Mouse (Mus musculus) MEL (cell line): ENCODE measurements around the gene Mrnip. TPM values are rescaled to one million over a fixed set of nuclear protein-coding genes. Genes with fewer than 3 reads are reported as not detected.

ENCODE experiments used
- DNase-seq: peaks from one replicate; pipeline ENCODE4 v3.0.0; 2011; ENCODE audit warnings: low read depth, low spot score
- H3K27ac ChIP-seq: 2 replicates; pipeline ENCODE4 v1.5.1; 2012; ENCODE audit warnings: low read depth, mild to moderate bottlenecking, control low read depth, low read length, moderate library complexity; ENCODE audit not compliant: control insufficient read depth
- H3K27me3 ChIP-seq, 2 experiments: fragments of 150-350 bp in 1 of 2; sonication (generic) in 1 of 2; 2 replicates each; pipeline ENCODE4 v1.6.1; 2012; ENCODE audit warnings: low read length in 2 of 2, mild to moderate bottlenecking in 2 of 2, improper control_type of control experiment in 1 of 2, moderate library complexity in 1 of 2; ENCODE audit not compliant: insufficient read depth in 2 of 2, control insufficient read depth in 1 of 2
- H3K36me3 ChIP-seq, 2 experiments: 2 replicates each; pipeline ENCODE4 v1.6.1; 2012 to 2014; ENCODE audit warnings: low read length in 2 of 2, improper control_type of control experiment in 1 of 2, inconsistent platforms in 1 of 2, mild to moderate bottlenecking in 1 of 2; ENCODE audit not compliant: insufficient read depth in 2 of 2, control insufficient read depth in 1 of 2
- H3K4me1 ChIP-seq, 2 experiments: fragments of 150-350 bp in 1 of 2; sonication (generic) in 1 of 2; 2 replicates each; pipeline ENCODE4 v1.6.1; 2012; ENCODE audit warnings: low read length in 2 of 2, improper control_type of control experiment in 1 of 2, mild to moderate bottlenecking in 1 of 2; ENCODE audit not compliant: insufficient read depth in 2 of 2, control insufficient read depth in 1 of 2
- H3K4me3 ChIP-seq, 2 experiments: fragments of 150-350 bp in 1 of 2; sonication (generic) in 1 of 2; 2 replicates each; pipeline ENCODE4 v1.5.1; 2012; ENCODE audit warnings: low read depth in 2 of 2, low read length in 2 of 2, mild to moderate bottlenecking in 2 of 2, moderate library complexity in 2 of 2, control low read depth in 1 of 2, improper control_type of control experiment in 1 of 2; ENCODE audit not compliant: control insufficient read depth in 1 of 2, insufficient read depth in 1 of 2
- H3K79me2 ChIP-seq: 2 replicates; pipeline ENCODE4 v1.6.1; 2012; ENCODE audit warnings: mild to moderate bottlenecking, low read length, moderate library complexity; ENCODE audit not compliant: control insufficient read depth, poor library complexity, insufficient read depth
- H3K9ac ChIP-seq: 2 replicates; pipeline ENCODE4 v1.6.1; 2012; ENCODE audit warnings: low read depth, mild to moderate bottlenecking, control low read depth, low read length, moderate library complexity; ENCODE audit not compliant: control insufficient read depth, poor library complexity, severe bottlenecking
- H3K9me3 ChIP-seq: fragments of 150-350 bp; sonication (generic); replicated peaks from 2 replicates; pipeline ENCODE4 v1.6.1; 2012; ENCODE audit warnings: mild to moderate bottlenecking, low read length, improper control_type of control experiment, moderate library complexity; ENCODE audit not compliant: insufficient read depth
- BHLHE40 ChIP-seq: IDR thresholded peaks from 2 replicates; pipeline ENCODE4 v1.6.1; 2012; ENCODE audit warnings: low read depth, mild to moderate bottlenecking, inconsistent platforms, low read length, improper control_type of control experiment, borderline replicate concordance
- CHD2 ChIP-seq: IDR thresholded peaks from 2 replicates; pipeline ENCODE4 v1.6.1; 2011; ENCODE audit warnings: low read length, improper control_type of control experiment
- CTCF ChIP-seq, 3 experiments: IDR thresholded peaks in 2 of 3; conservative IDR thresholded peaks in 1 of 3; 2 replicates each; pipeline ENCODE4 v1.5.1; 2011 to 2012; ENCODE audit warnings: low read length in 3 of 3, low read depth in 2 of 3, mild to moderate bottlenecking in 2 of 3, improper control_type of control experiment in 1 of 3, inconsistent platforms in 1 of 3, mixed read lengths in 1 of 3, moderate library complexity in 1 of 3; ENCODE audit not compliant: control insufficient read depth in 1 of 3, insufficient read depth in 1 of 3, poor library complexity in 1 of 3, severe bottlenecking in 1 of 3
- E2F4 ChIP-seq: IDR thresholded peaks from 2 replicates; pipeline ENCODE4 v1.6.1; 2011; ENCODE audit warnings: low read depth, low read length, improper control_type of control experiment, borderline replicate concordance
- ELF1 ChIP-seq: IDR thresholded peaks from 2 replicates; pipeline ENCODE4 v1.6.1; 2014; ENCODE audit warnings: low read depth, mild to moderate bottlenecking, inconsistent platforms, low read length, improper control_type of control experiment, moderate library complexity
- EP300 ChIP-seq, 2 experiments: IDR thresholded peaks; 2 replicates each; pipeline ENCODE4 v1.6.1; 2011; ENCODE audit warnings: improper control_type of control experiment in 2 of 2, low read length in 2 of 2, low read depth in 1 of 2, mild to moderate bottlenecking in 1 of 2
- ETS1 ChIP-seq: IDR thresholded peaks from 2 replicates; pipeline ENCODE4 v1.6.1; 2012; ENCODE audit warnings: low read depth, mild to moderate bottlenecking, inconsistent platforms, low read length, improper control_type of control experiment, moderate library complexity
- KAT2A ChIP-seq: conservative IDR thresholded peaks from 2 replicates; pipeline ENCODE4 v1.6.1; 2012; ENCODE audit warnings: low read depth, low read length, improper control_type of control experiment, inconsistent platforms
- MAX ChIP-seq: IDR thresholded peaks from 2 replicates; pipeline ENCODE4 v1.6.1; 2011; ENCODE audit warnings: low read length, improper control_type of control experiment
- MEF2A ChIP-seq: IDR thresholded peaks from 2 replicates; pipeline ENCODE4 v1.6.1; 2014; ENCODE audit warnings: low read depth, mild to moderate bottlenecking, inconsistent platforms, low read length, improper control_type of control experiment; ENCODE audit not compliant: poor library complexity, insufficient replicate concordance, severe bottlenecking; ENCODE audit errors: extremely low read depth
- MXI1 ChIP-seq: IDR thresholded peaks from 2 replicates; pipeline ENCODE4 v1.6.1; 2011; ENCODE audit warnings: mild to moderate bottlenecking, low read depth, low read length, improper control_type of control experiment
- MYC ChIP-seq: IDR thresholded peaks from 2 replicates; pipeline ENCODE4 v1.6.1; 2011; ENCODE audit warnings: low read depth, mild to moderate bottlenecking, low read length, improper control_type of control experiment, moderate library complexity
- NELFE ChIP-seq: IDR thresholded peaks from 2 replicates; pipeline ENCODE4 v1.6.1; 2011; ENCODE audit warnings: low read depth, low read length, improper control_type of control experiment
- POLR2A ChIP-seq, 2 experiments: IDR thresholded peaks; 2 replicates each; pipeline ENCODE4 v1.6.1; 2011 to 2012; ENCODE audit warnings: low read length in 2 of 2, mild to moderate bottlenecking in 2 of 2, control low read depth in 1 of 2, improper control_type of control experiment in 1 of 2, low read depth in 1 of 2, moderate library complexity in 1 of 2; ENCODE audit not compliant: control insufficient read depth in 1 of 2, insufficient read depth in 1 of 2, poor library complexity in 1 of 2
- RAD21 ChIP-seq: IDR thresholded peaks from 2 replicates; pipeline ENCODE4 v1.6.1; 2011; ENCODE audit warnings: mild to moderate bottlenecking, low read depth, low read length, improper control_type of control experiment
- RCOR1 ChIP-seq: IDR thresholded peaks from 2 replicates; pipeline ENCODE4 v1.6.1; 2012; ENCODE audit warnings: low read depth, mild to moderate bottlenecking, inconsistent platforms, low read length, improper control_type of control experiment
- SMC3 ChIP-seq: IDR thresholded peaks from 2 replicates; pipeline ENCODE4 v1.6.1; 2011; ENCODE audit warnings: low read depth, low read length, improper control_type of control experiment
- TAL1 ChIP-seq: IDR thresholded peaks from 2 replicates; pipeline ENCODE4 v1.6.1; 2012; ENCODE audit warnings: mild to moderate bottlenecking, inconsistent platforms, low read length, moderate library complexity, mixed read lengths
- UBTF ChIP-seq: IDR thresholded peaks from 2 replicates; pipeline ENCODE4 v1.6.1; 2012; ENCODE audit warnings: low read depth, mild to moderate bottlenecking, inconsistent platforms, low read length, improper control_type of control experiment, moderate library complexity, borderline replicate concordance; ENCODE audit not compliant: insufficient read depth
- USF1 ChIP-seq: IDR thresholded peaks from 2 replicates; pipeline ENCODE4 v1.6.1; 2014; ENCODE audit warnings: low read depth, mild to moderate bottlenecking, inconsistent platforms, low read length, improper control_type of control experiment, moderate library complexity
- USF2 ChIP-seq, 2 experiments: IDR thresholded peaks; 2 replicates each; pipeline ENCODE4 v1.6.1; 2011 to 2012; ENCODE audit warnings: improper control_type of control experiment in 2 of 2, low read length in 2 of 2, borderline replicate concordance in 1 of 2, inconsistent platforms in 1 of 2, low read depth in 1 of 2, mild to moderate bottlenecking in 1 of 2; ENCODE audit not compliant: insufficient read depth in 1 of 2
- ZC3H11A ChIP-seq: IDR thresholded peaks from 2 replicates; pipeline ENCODE4 v1.6.1; 2012; ENCODE audit warnings: low read depth, mild to moderate bottlenecking, inconsistent platforms, low read length, improper control_type of control experiment
- ZMIZ1 ChIP-seq: IDR thresholded peaks from 2 replicates; pipeline ENCODE4 v1.6.1; 2012; ENCODE audit warnings: low read depth, mild to moderate bottlenecking, inconsistent platforms, low read length, improper control_type of control experiment, moderate library complexity
- ZNF384 ChIP-seq: IDR thresholded peaks from 2 replicates; pipeline ENCODE4 v1.6.1; 2012; ENCODE audit warnings: low read depth, mild to moderate bottlenecking, inconsistent platforms, low read length, improper control_type of control experiment
- polyA plus RNA-seq, 2 experiments: library from polyadenylated mRNA; stranded (reverse) in 1 of 2; unstranded in 1 of 2; fragments of >175 nt in 1 of 2; fragments of >200 nt in 1 of 2; gene quantifications; 2 replicates each; pipeline versions ENCODE4 v1.2.1 to v1.2.4; 2012; ENCODE audit warnings: low replicate concordance in 2 of 2, low read depth in 1 of 2; ENCODE audit not compliant: insufficient read length in 2 of 2, insufficient read depth in 1 of 2, missing spikeins in 1 of 2
- total RNA-seq: library from RNA; depleted of rRNA; stranded (reverse); fragments of 300-350 nt; gene quantifications from 2 replicates; pipeline ENCODE4 v1.2.3, GENCODE M21; 2012

Mrnip gene
- total and polyA plus RNA-seq, 3 experiments: 8.6 to 10.6 TPM; not detected in 1

GRCm38 (mm10) chr11:50212848-50213758 lies 38.9 kb downstream of the Mrnip start:
- Histone ChIP-seq H3K27ac (peak overlapping the region; percentile 71; the same call in 1 of the 2 replicates), H3K79me2 (peaks cover 23% of the 10 kb centered on the region), H3K36me3 (peaks cover 0 to 21% of the 10 kb centered on the region in 2 experiments), H3K9me3 (no peaks in the 10 kb centered on the region), H3K4me1 (peaks cover 15 to 39% of the 10 kb centered on the region in 2 experiments), H3K27me3 (no peaks in the 10 kb centered on the region), H3K4me3 (no peak overlapping the region), H3K9ac (no peak overlapping the region)
- TF ChIP-seq TAL1 (no peak), ETS1 (0 out of 2 replicates have a peak, but pooled peaks have one; percentile 5), MYC (no peak), POLR2A (IDR thresholded peaks at IDR 0.05; ENCODE audit: control insufficient read depth in 1 of 2, insufficient read depth in 1 of 2, low read depth in 1 of 2, low read length in 2 of 2, poor library complexity in 1 of 2) (no peak), BHLHE40 (no peak)
- no peak for DNase-seq

DNA sequence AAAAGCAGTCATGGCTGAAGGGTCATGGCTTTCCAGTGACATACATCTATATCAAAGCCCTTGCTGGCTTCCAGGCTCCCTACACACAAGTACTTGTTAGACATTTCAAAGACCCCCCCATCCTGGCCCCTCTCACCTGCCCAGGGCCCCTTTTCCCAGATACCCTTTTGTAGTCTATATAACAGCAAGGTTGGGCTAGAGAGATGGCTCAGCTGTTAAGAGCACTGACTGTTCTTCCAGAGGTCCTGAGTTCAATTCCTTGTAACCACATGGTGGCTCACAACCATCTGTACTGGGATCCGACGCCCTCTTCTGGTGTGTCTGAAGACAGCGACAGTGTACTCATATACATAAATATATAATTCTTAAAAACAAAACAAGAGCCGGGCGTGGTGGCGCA lies 40.4 kb downstream of the Mrnip start:
- Histone ChIP-seq H3K9ac (no peak overlapping the region), H3K27ac (no peak overlapping the region), H3K79me2 (peaks cover 11% of the 10 kb centered on the region), H3K9me3 (no peaks in the 10 kb centered on the region), H3K36me3 (peaks cover 0 to 27% of the 10 kb centered on the region in 2 experiments; a peak in 2 of 4 replicates), H3K4me1 (peaks cover 29 to 40% of the 10 kb centered on the region in 2 experiments), H3K27me3 (no peaks in the 10 kb centered on the region), H3K4me3 (no peak overlapping the region)
- DNase-seq: no peak
- TF ChIP-seq MAX: no peak
- no peak for TF ChIP-seq MXI1
- no peak for TF ChIP-seq KAT2A
- no peak for TF ChIP-seq UBTF
- peak in 1 of 3 experiments; percentile 3; a peak in 1 of 6 replicates for TF ChIP-seq CTCF (IDR thresholded peaks at IDR 0.05 in 2 of 3, conservative IDR thresholded peaks at IDR 0.05 in 1 of 3; ENCODE audit: control insufficient read depth in 1 of 3, insufficient read depth in 1 of 3, low read depth in 2 of 3, low read length in 3 of 3, poor library complexity in 1 of 3, severe bottlenecking in 1 of 3)

DNA sequence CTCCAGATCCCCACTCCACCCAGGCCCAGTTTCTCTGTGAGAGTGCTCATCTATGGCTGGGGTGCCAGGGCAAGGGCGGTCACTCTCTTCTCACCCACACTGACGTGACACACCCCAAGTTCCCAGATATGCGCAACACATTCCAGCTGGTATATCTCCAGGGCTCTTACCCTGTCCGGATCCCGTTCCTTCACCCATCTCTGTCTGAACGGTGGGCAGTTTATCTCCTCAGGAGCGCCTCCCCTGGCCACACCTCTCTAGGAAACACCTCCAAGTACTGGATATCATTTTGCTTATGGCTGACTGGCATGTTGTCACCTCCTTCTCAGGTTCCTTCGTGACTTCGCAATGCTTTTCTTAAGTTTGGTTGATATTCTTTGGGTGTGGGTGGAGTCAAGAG lies 41.4 kb downstream of the Mrnip start:
- Histone ChIP-seq H3K36me3 (peaks cover 0 to 27% of the 10 kb centered on the region in 2 experiments; a peak in 2 of 4 replicates), H3K27ac (no peak overlapping the region)

More for the DNA sequence above, 41.4 kb downstream of the Mrnip start:
- Histone ChIP-seq H3K79me2 (peaks cover 2% of the 10 kb centered on the region; the same call in 1 of the 2 replicates), H3K9ac (no peak overlapping the region), H3K9me3 (no peaks in the 10 kb centered on the region), H3K27me3 (no peaks in the 10 kb centered on the region), H3K4me1 (peaks cover 29 to 40% of the 10 kb centered on the region in 2 experiments), H3K4me3 (no peak overlapping the region)
- TF ChIP-seq KAT2A (no peak), ZNF384 (no peak), TAL1 (no peak), USF2 (IDR thresholded peaks at IDR 0.05; ENCODE audit: borderline replicate concordance in 1 of 2, insufficient read depth in 1 of 2, low read depth in 1 of 2, low read length in 2 of 2) (no peak), ZMIZ1 (no peak), EP300 (IDR thresholded peaks at IDR 0.05; ENCODE audit: low read depth in 1 of 2, low read length in 2 of 2) (no peak), MEF2A (no peak), USF1 (no peak), ELF1 (no peak), ZC3H11A (no peak), RCOR1 (no peak), NELFE (no peak), CHD2 (no peak), RAD21 (no peak), SMC3 (no peak), E2F4 (no peak)
- no peak for DNase-seq
